Mouse (Mus musculus) CH12.LX (cell line): ENCODE data around the gene Gpr15.

Experiments used
- CHD1 ChIP-seq: IDR thresholded peaks from 2 replicates; pipeline ENCODE4 v1.6.1; 2012; ENCODE audit warnings: low read depth, low read length, improper control_type of control experiment, inconsistent platforms
- CTCF ChIP-seq, 2 experiments: IDR thresholded peaks in 1 of 2; conservative IDR thresholded peaks in 1 of 2; 2 replicates each; pipeline ENCODE4 v1.5.1; 2011 to 2012; ENCODE audit warnings: low read depth in 2 of 2, low read length in 2 of 2, improper control_type of control experiment in 1 of 2, inconsistent platforms in 1 of 2, mild to moderate bottlenecking in 1 of 2, moderate library complexity in 1 of 2
- E2F4 ChIP-seq: IDR thresholded peaks from 2 replicates; pipeline ENCODE4 v1.6.1; 2011; ENCODE audit warnings: low read depth, low read length, improper control_type of control experiment; ENCODE audit not compliant: insufficient replicate concordance
- TBP ChIP-seq: conservative IDR thresholded peaks from 2 replicates; pipeline ENCODE4 v1.6.1; 2011; ENCODE audit warnings: low read depth, low read length, improper control_type of control experiment

DNA sequence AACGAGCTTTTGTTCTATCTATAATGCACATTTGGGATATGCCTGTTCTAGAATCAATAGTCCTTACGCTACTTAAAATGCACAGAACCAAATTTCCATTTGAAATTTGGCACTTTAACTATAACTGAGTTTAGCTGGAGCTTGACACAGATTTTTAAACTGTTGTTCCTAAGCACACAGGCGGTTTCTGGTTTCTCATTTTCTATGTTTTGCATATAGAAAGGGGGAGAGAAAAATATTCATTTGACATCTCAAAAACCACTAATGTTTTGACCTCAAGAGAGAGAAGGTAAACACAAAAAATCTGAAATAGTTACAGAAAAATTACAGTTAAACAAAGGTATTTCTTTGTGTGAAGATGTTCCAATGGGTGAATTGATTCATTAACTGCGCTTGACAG, 9.3 kb downstream of the Gpr15 start:
- peak; percentile 84; the same call in 1 of the 2 replicates for TF ChIP-seq CHD1
- TF ChIP-seq E2F4, result 0 out of 2 replicates have a peak, but pooled peaks have one; percentile 12
- 0 out of 2 replicates have a peak, but pooled peaks have one; percentile 30 for TF ChIP-seq TBP
- no peak for TF ChIP-seq CTCF (conservative IDR thresholded peaks at IDR 0.05 in 1 of 2, IDR thresholded peaks at IDR 0.05 in 1 of 2; ENCODE audit: low read depth in 2 of 2, low read length in 2 of 2)
